Mouse (Mus musculus) CH12.LX (cell line): Measurements from ENCODE around the gene Ormdl1.

Experiments
- CHD2 ChIP-seq: IDR thresholded peaks from 2 replicates; pipeline ENCODE4 v1.6.1; 2011; ENCODE audit warnings: low read length, improper control_type of control experiment
- CTCF ChIP-seq, 2 experiments: IDR thresholded peaks in 1 of 2; conservative IDR thresholded peaks in 1 of 2; 2 replicates each; pipeline ENCODE4 v1.5.1; 2011 to 2012; ENCODE audit warnings: low read depth in 2 of 2, low read length in 2 of 2, improper control_type of control experiment in 1 of 2, inconsistent platforms in 1 of 2, mild to moderate bottlenecking in 1 of 2, moderate library complexity in 1 of 2
- E2F4 ChIP-seq: IDR thresholded peaks from 2 replicates; pipeline ENCODE4 v1.6.1; 2011; ENCODE audit warnings: low read depth, low read length, improper control_type of control experiment; ENCODE audit not compliant: insufficient replicate concordance
- ETS1 ChIP-seq: conservative IDR thresholded peaks from 2 replicates; pipeline ENCODE4 v1.6.1; 2012; ENCODE audit warnings: low read depth, mild to moderate bottlenecking, inconsistent platforms, low read length, improper control_type of control experiment, moderate library complexity
- HCFC1 ChIP-seq: IDR thresholded peaks from 2 replicates; pipeline ENCODE4 v1.6.1; 2012; ENCODE audit warnings: low read depth, mild to moderate bottlenecking, inconsistent platforms, low read length, improper control_type of control experiment
- MAFK ChIP-seq: IDR thresholded peaks from 2 replicates; pipeline ENCODE4 v1.6.1; 2011; ENCODE audit warnings: low read length, improper control_type of control experiment; ENCODE audit not compliant: insufficient replicate concordance
- MAX ChIP-seq: IDR thresholded peaks from 2 replicates; pipeline ENCODE4 v1.6.1; 2011; ENCODE audit warnings: low read length, improper control_type of control experiment
- POLR2A ChIP-seq: IDR thresholded peaks from 2 replicates; pipeline ENCODE4 v1.6.1; 2011; ENCODE audit warnings: low read depth, mild to moderate bottlenecking, improper control_type of control experiment, low read length
- POLR2AphosphoS2 ChIP-seq: IDR thresholded peaks from 2 replicates; pipeline ENCODE4 v1.6.1; 2011; ENCODE audit warnings: low read depth, low read length, improper control_type of control experiment
- UBTF ChIP-seq: IDR thresholded peaks from 2 replicates; pipeline ENCODE4 v1.6.1; 2012; ENCODE audit warnings: low read depth, mild to moderate bottlenecking, inconsistent platforms, low read length, improper control_type of control experiment, moderate library complexity
- ZC3H11A ChIP-seq: IDR thresholded peaks from 2 replicates; pipeline ENCODE4 v1.6.1; 2012; ENCODE audit warnings: low read depth, mild to moderate bottlenecking, inconsistent platforms, low read length, improper control_type of control experiment
- ZKSCAN1 ChIP-seq: IDR thresholded peaks from 2 replicates; pipeline ENCODE4 v1.6.1; 2012; ENCODE audit warnings: low read depth, inconsistent platforms, low read length, improper control_type of control experiment, borderline replicate concordance
- ZNF384 ChIP-seq: IDR thresholded peaks from 2 replicates; pipeline ENCODE4 v1.6.1; 2012; ENCODE audit warnings: low read depth, low read length, improper control_type of control experiment, inconsistent platforms

- TF ChIP-seq CTCF (conservative IDR thresholded peaks at IDR 0.05 in 1 of 2, IDR thresholded peaks at IDR 0.05 in 1 of 2; ENCODE audit: low read depth in 2 of 2, low read length in 2 of 2) (peak in 1 of 2 experiments; percentile 37; a peak in 2 of 4 replicates), CHD2 (no peak), ZNF384 (no peak), HCFC1 (peak; percentile 72), UBTF (no peak), POLR2A (peak; percentile 89), ETS1 (0 out of 2 replicates have a peak, but pooled peaks have one; percentile 15), MAFK (no peak), MAX (no peak), POLR2AphosphoS2 (0 out of 2 replicates have a peak, but pooled peaks have one; percentile 12), ZC3H11A (no peak), ZKSCAN1 (no peak), E2F4 (peak; percentile 68; the same call in 1 of the 2 replicates)
Observed at GRCm38 (mm10) chr1:53312989-53313967, 16.4 kb downstream of the Ormdl1 start, which contains the start of gene Osgepl1.
